Mouse (Mus musculus): ENCODE measurements around the gene Gm17490. TPM values are rescaled to one million over a fixed set of nuclear protein-coding genes. Genes with fewer than 3 reads are reported as not detected.
"Not testable (repeated sequence)": the region's sequence is repeated elsewhere in the genome, so short reads cannot be mapped to it uniquely, and the experiment has no call there.

Gm17490 gene
- polyA plus RNA-seq, 1 experiment, result not detected

DNA sequence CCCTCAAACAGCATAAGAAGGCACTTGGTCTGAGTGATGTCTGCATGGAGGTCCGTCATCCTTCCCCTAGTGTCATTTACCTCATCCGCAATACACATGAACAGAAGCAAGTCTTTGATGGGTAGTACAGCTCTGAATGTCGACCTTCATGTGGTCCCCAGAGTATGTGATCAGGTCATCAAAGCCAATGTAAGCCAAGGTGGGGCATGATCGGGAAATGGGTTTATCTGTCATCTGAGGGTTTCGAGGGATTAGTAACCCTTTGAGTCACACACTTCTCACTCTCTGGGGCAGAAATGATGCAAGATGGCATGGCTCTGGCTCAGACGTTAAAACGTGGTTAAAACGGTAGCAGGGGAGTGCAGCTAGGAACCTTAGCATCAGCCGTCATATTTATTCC, 9.2 kb downstream of the Gm17490 start:
- Histone ChIP-seq H3K4me3 (ENCODE audit: insufficient read depth, poor library complexity, severe bottlenecking) (no peak overlapping the region), H3ac (ENCODE audit: control insufficient read depth, insufficient read length, low read depth) (no peak overlapping the region), H3K79me2 (ENCODE audit: control insufficient read depth, insufficient read depth) (no peaks in the 10 kb centered on the region), H3K36me3 (ENCODE audit: control insufficient read depth, insufficient read depth) (no peaks in the 10 kb centered on the region), H3K27me3 (ENCODE audit: control insufficient read depth, insufficient read depth, insufficient read length) (no peaks in the 10 kb centered on the region), H3K79me3 (ENCODE audit: low read depth) (no peaks in the 10 kb centered on the region)
- TF ChIP-seq MYOG (IDR thresholded peaks at IDR 0.05; ENCODE audit: control insufficient read depth, extremely low read depth, insufficient read length) (no peak), USF1 (IDR thresholded peaks at IDR 0.05; ENCODE audit: low read depth) (no peak), MAX (IDR thresholded peaks at IDR 0.05) (no peak), FOSL1 (IDR thresholded peaks at IDR 0.05; ENCODE audit: insufficient read depth, low read length, poor library complexity, severe bottlenecking) (no peak), CEBPB (IDR thresholded peaks at IDR 0.05; ENCODE audit: low read depth) (no peak), CTCF (IDR thresholded peaks at IDR 0.05; ENCODE audit: control insufficient read depth, insufficient read depth, insufficient read length) (no peak), MYOD1 (IDR thresholded peaks at IDR 0.05; ENCODE audit: control insufficient read depth, insufficient read length, low read depth) (no peak)

DNA sequence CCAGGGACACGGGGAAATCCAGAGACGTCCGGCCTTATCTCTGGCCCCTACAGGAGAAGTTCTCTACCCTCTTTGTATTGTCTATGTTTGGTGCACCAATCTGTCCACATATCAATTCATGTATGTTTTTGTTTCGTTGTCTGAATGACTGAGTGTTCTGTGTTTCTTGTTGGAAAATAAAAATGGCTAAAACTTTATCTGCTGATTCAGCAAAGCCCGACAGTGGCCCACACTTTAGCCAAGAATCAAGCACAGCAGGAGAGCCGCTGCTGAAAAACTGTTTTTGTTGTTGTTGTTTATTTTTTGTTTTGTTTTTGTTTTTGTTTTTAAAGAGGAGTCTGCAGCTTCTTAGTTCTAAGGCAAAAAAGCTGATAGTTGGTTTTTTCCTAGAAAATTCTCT, 13.1 kb downstream of the Gm17490 start:
- not testable (repeated sequence) for H3K79me2 ChIP-seq (ENCODE audit: control insufficient read depth, insufficient read depth); H3K4me3 ChIP-seq (ENCODE audit: insufficient read depth, poor library complexity, severe bottlenecking); H3ac ChIP-seq (ENCODE audit: control insufficient read depth, insufficient read length, low read depth); H3K27me3 ChIP-seq (ENCODE audit: control insufficient read depth, insufficient read depth, insufficient read length); H3K36me3 ChIP-seq (ENCODE audit: control insufficient read depth, insufficient read depth); H3K79me3 ChIP-seq (ENCODE audit: low read depth)

DNA sequence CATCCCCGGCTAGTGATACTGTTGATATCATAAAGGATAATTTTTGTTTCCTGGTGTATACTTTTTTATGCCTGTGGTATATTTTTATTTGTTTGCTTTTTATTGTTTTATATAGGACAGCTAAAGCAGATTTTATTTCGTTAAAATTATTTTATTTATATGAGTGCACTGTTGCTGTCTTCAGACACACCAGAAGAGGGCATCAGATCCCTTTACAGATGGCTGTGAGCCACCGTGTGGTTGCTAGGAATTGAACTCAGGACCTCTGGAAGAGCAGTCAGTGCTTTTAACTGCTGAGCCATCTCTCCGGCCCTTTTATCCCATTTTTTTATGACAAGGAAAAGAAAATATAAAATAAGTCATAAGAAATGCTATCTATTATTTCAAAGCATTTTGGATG, 19.3 kb downstream of the Gm17490 start:
- H3K27me3 ChIP-seq (ENCODE audit: control insufficient read depth, insufficient read depth, insufficient read length); H3ac ChIP-seq (ENCODE audit: control insufficient read depth, insufficient read length, low read depth): not testable (repeated sequence)
- peaks cover 14% of the 10 kb centered on the region for H3K79me2 ChIP-seq (ENCODE audit: control insufficient read depth, insufficient read depth)

DNA sequence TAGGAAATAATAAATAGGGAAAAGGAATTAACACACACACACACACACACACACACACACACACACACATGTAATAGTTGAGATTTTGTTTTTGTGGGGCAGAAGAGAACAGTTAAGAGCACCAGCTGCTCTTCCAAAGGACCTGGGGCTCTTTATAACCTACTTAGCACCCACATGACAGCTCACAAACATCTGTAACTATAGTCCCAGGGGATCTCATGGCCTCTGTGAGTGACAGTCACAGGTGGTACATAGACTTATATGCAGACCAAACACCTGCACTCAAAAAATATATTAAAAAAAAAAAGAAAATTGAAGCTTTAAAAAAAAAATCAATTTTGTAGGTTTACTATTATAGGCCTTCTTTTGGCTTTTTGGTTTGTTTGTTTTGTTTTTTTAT, 21.2 kb downstream of the Gm17490 start:
- TF ChIP-seq MYOG (IDR thresholded peaks at IDR 0.05; ENCODE audit: control insufficient read depth, extremely low read depth, insufficient read length) (no peak), FOSL1 (IDR thresholded peaks at IDR 0.05; ENCODE audit: insufficient read depth, low read length, poor library complexity, severe bottlenecking) (no peak), USF1 (IDR thresholded peaks at IDR 0.05; ENCODE audit: low read depth) (no peak), MYOD1 (IDR thresholded peaks at IDR 0.05; ENCODE audit: control insufficient read depth, insufficient read length, low read depth) (no peak), CEBPB (IDR thresholded peaks at IDR 0.05; ENCODE audit: low read depth) (no peak), CTCF (IDR thresholded peaks at IDR 0.05; ENCODE audit: control insufficient read depth, insufficient read depth, insufficient read length) (no peak), MAX (IDR thresholded peaks at IDR 0.05) (no peak)
- no peak overlapping the region for H3ac ChIP-seq (ENCODE audit: control insufficient read depth, insufficient read length, low read depth)
- peaks cover 32% of the 10 kb centered on the region for H3K79me2 ChIP-seq (ENCODE audit: control insufficient read depth, insufficient read depth)

More for the DNA sequence above, 19.3 kb downstream of the Gm17490 start:
- not testable (repeated sequence) for H3K36me3 ChIP-seq (ENCODE audit: control insufficient read depth, insufficient read depth); H3K4me3 ChIP-seq (ENCODE audit: insufficient read depth, poor library complexity, severe bottlenecking)
- H3K79me3 ChIP-seq (ENCODE audit: low read depth), result peaks cover 11% of the 10 kb centered on the region

DNA sequence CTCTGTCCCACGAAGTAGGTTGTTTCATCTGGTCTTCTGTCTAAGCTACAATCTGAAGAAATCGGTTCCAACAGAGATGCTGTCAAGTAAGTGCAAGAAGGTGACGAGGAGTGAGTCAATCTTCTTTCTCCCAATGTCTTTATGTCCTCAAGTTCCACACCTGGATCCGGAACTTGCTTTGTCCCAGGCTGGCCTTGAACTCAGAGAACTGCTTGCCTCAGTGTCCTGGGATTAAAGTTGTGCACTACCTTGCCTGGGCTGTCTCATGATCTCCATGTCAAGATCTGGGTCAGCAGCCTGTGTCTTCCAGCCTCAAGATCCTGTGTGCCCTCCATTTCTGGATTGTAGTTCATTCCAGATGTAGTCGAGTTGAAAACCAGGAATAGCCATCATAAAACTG, 22.0 kb downstream of the Gm17490 start, which contains the start of gene Rbm17:
Gene Rbm17 (minus strand): TSS at position 101 of the 400 bp plus-strand sequence.
- peaks cover 40% of the 10 kb centered on the region for H3K79me2 ChIP-seq (ENCODE audit: control insufficient read depth, insufficient read depth)
- peak within 1 kb of the TSS; percentile 98 for H3ac ChIP-seq (ENCODE audit: control insufficient read depth, insufficient read length, low read depth)
- peaks cover 4% of the 10 kb centered on the region for H3K27me3 ChIP-seq (ENCODE audit: control insufficient read depth, insufficient read depth, insufficient read length)
- peak within 1 kb of the TSS; percentile 90 for H3K4me3 ChIP-seq (ENCODE audit: insufficient read depth, poor library complexity, severe bottlenecking)
- H3K36me3 ChIP-seq (ENCODE audit: control insufficient read depth, insufficient read depth), result peaks cover 20% of the 10 kb centered on the region
- TF ChIP-seq MAX (IDR thresholded peaks at IDR 0.05) (no peak), MYOD1 (IDR thresholded peaks at IDR 0.05; ENCODE audit: control insufficient read depth, insufficient read length, low read depth) (no peak), CEBPB (IDR thresholded peaks at IDR 0.05; ENCODE audit: low read depth) (no peak), MYOG (IDR thresholded peaks at IDR 0.05; ENCODE audit: control insufficient read depth, extremely low read depth, insufficient read length) (no peak), FOSL1 (IDR thresholded peaks at IDR 0.05; ENCODE audit: insufficient read depth, low read length, poor library complexity, severe bottlenecking) (no peak), USF1 (IDR thresholded peaks at IDR 0.05; ENCODE audit: low read depth) (no peak), CTCF (IDR thresholded peaks at IDR 0.05; ENCODE audit: control insufficient read depth, insufficient read depth, insufficient read length) (no peak)
- peaks cover 36% of the 10 kb centered on the region for H3K79me3 ChIP-seq (ENCODE audit: low read depth)

More for the DNA sequence above, 21.2 kb downstream of the Gm17490 start:
- peaks cover 11% of the 10 kb centered on the region for H3K36me3 ChIP-seq (ENCODE audit: control insufficient read depth, insufficient read depth)
- peaks cover 29% of the 10 kb centered on the region for H3K79me3 ChIP-seq (ENCODE audit: low read depth)
- peaks cover 6% of the 10 kb centered on the region for H3K27me3 ChIP-seq (ENCODE audit: control insufficient read depth, insufficient read depth, insufficient read length)
- no peak overlapping the region for H3K4me3 ChIP-seq (ENCODE audit: insufficient read depth, poor library complexity, severe bottlenecking)

DNA sequence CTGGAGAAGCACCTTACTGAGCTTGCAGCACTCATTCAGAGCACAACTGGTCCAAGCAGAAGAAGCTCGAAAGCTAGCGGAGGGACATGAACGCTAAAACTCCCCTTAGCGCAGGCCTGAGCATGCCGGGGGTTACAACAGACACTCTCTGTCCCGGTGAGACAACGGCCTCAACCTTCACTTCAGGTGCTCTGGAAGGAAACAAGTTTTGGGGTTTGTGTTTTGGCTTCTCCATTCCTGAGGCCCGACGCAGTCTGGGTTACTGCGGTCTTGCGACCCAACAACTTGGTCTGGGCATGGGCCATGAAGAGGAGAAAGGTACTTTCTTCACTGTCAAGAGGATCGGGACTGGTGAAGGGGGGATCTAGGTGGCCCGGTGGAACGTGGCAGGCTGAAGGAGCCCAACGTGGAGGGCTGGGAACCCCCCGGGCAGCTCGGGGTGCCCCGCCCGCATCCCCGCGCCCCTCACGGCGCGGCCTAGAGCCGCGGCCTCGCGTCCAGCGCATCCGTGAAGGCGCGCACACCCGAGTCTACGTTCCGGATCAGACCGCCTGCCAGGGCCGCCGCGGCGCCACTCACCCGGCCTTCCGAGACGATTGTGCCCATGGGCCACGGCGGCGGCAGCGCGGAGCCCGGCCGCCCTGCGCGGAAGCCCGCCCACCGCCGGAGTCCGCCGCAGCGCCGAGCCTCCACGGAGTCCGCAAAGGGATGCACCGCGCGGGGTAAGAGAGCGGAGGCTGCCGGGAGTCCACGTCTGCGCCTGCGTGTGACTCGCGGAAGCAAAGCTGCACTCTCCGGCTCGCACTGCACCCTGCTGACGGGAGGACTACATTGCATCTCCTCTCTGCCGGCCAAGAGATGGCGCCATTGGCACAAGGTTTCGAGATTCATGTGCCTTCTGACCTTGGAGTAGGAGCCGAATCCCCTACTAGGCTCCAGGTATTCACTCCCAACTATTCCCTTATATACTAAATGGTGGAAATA, 23.3 kb downstream of the Gm17490 start:
- peak overlapping the region; percentile 98 for H3ac ChIP-seq (ENCODE audit: control insufficient read depth, insufficient read length, low read depth)
- peaks cover 39% of the 10 kb centered on the region for H3K79me3 ChIP-seq (ENCODE audit: low read depth)
- peaks cover 3% of the 10 kb centered on the region for H3K27me3 ChIP-seq (ENCODE audit: control insufficient read depth, insufficient read depth, insufficient read length)
- H3K79me2 ChIP-seq (ENCODE audit: control insufficient read depth, insufficient read depth), result peaks cover 51% of the 10 kb centered on the region
- peak overlapping the region; percentile 90 for H3K4me3 ChIP-seq (ENCODE audit: insufficient read depth, poor library complexity, severe bottlenecking)
- H3K36me3 ChIP-seq (ENCODE audit: control insufficient read depth, insufficient read depth), result peaks cover 30% of the 10 kb centered on the region
- TF ChIP-seq MAX (IDR thresholded peaks at IDR 0.05) (peak; percentile 59), CTCF (IDR thresholded peaks at IDR 0.05; ENCODE audit: control insufficient read depth, insufficient read depth, insufficient read length) (peak; percentile 100), USF1 (IDR thresholded peaks at IDR 0.05; ENCODE audit: low read depth) (no peak), MYOD1 (IDR thresholded peaks at IDR 0.05; ENCODE audit: control insufficient read depth, insufficient read length, low read depth) (no peak)
